Mouse (Mus musculus) embryonic facial prominence, embryonic 12.5 days (tissue): ENCODE measurements at regions not wholly inside any gene's neighbourhood (a gene's known extent, or its start where the extent isn't known, plus 50 kb on each side); places are given as distances from the start of the nearest gene placed in this dataset.

Experiments used
- ATAC-seq: fragments of 200-750 bp; cut with Nextera tagmentation; 2 replicates; pipeline ENCODE4 v1.8.0; 2017; ENCODE audit not compliant: insufficient number of reproducible peaks, insufficient read depth, low FRiP score, low TSS enrichment
- H3K27ac ChIP-seq: fragments of 300-500 bp; sonication (generic); 2 replicates; pipeline ENCODE4 v1.5.1; 2016; ENCODE audit warnings: mild to moderate bottlenecking
- H3K27me3 ChIP-seq: fragments of 300-500 bp; sonication (generic); 2 replicates; pipeline ENCODE4 v1.6.1; 2016; ENCODE audit warnings: mild to moderate bottlenecking, moderate library complexity
- H3K36me3 ChIP-seq: fragments of 300-500 bp; sonication (generic); 2 replicates; pipeline ENCODE4 v1.6.1; 2016; ENCODE audit warnings: mild to moderate bottlenecking
- H3K4me1 ChIP-seq: fragments of 300-500 bp; sonication (generic); 2 replicates; pipeline ENCODE4 v1.6.1; 2016
- H3K4me2 ChIP-seq: fragments of 300-500 bp; sonication (generic); replicated peaks from 2 replicates; pipeline ENCODE4 v1.6.1; 2016; ENCODE audit warnings: mild to moderate bottlenecking, moderate library complexity
- H3K4me3 ChIP-seq: fragments of 300-500 bp; sonication (generic); 2 replicates; pipeline ENCODE4 v1.5.1; 2016; ENCODE audit warnings: mild to moderate bottlenecking
- H3K9ac ChIP-seq: fragments of 300-500 bp; sonication (generic); 2 replicates; pipeline ENCODE4 v1.6.1; 2016; ENCODE audit warnings: mild to moderate bottlenecking, moderate library complexity
- H3K9me3 ChIP-seq: fragments of 300-500 bp; sonication (generic); 2 replicates; pipeline ENCODE4 v1.6.1; 2016; ENCODE audit warnings: mild to moderate bottlenecking, moderate library complexity
- WGBS: fragments of 180-500 bp; shearing (Covaris S2); methylation state at CpG from one replicate; pipeline ENCODE4 v1.1.7; 2016; 5-methylcytosine and 5-hydroxymethylcytosine counted together

DNA sequence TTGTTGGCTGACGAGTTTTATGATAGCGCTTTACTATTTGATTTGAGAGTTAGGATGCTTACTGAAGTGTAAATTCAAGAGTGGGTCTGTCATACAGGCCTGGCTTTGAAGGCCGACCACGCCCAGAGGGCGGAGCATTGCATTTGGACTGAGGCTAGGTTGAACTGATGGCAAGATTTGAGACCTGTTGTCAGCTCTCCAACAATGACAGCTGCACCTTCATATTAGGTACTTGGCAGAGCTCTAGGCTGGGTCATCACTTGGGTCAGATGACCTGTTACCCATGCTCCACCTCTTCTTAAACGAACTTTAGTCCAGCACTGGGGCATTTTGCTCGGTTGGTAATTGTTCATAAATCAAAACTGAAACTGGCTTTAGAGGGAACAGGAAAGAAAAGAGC lies 231.1 kb upstream of the Ptbp2 start:
- H3K4me1 ChIP-seq: no peaks in the 10 kb centered on the region
- H3K9ac ChIP-seq: no peak overlapping the region
- H3K4me3 ChIP-seq: no peak overlapping the region
- H3K27ac ChIP-seq: no peak overlapping the region
- no peak overlapping the region for H3K4me2 ChIP-seq
- no peak for ATAC-seq
- no peaks in the 10 kb centered on the region for H3K36me3 ChIP-seq
- H3K9me3 ChIP-seq: no peaks in the 10 kb centered on the region
- WGBS: 90% methylated on average over 7 of the region's 7 CpGs
- H3K27me3 ChIP-seq: no peaks in the 10 kb centered on the region

DNA sequence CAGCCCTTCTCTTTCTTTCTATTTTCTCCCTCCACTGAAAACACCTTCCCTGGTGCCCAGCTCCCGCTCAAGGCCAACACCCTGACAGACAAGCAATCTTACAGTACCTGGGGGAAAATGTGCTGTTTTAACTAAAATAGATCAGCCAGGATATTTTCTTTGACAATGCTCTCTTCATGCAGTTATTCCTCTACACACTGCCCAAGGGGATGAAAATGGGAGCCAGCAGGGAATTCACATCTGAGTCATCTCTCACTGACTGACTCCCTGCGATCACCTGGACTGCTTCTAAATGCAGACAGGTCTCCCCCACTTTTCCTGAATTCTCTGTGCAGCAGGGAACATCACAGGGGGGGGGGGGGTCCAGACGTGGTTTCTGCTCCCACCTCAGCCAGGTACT lies 227.6 kb upstream of the Ptbp2 start:
- Histone ChIP-seq H3K9me3 (no peaks in the 10 kb centered on the region), H3K4me2 (no peak overlapping the region), H3K4me1 (no peaks in the 10 kb centered on the region), H3K4me3 (no peak overlapping the region), H3K36me3 (no peaks in the 10 kb centered on the region), H3K27me3 (no peaks in the 10 kb centered on the region), H3K27ac (no peak overlapping the region), H3K9ac (no peak overlapping the region)
- 15% methylated on average over 3 of the region's 3 CpGs for WGBS
- no peak for ATAC-seq

DNA sequence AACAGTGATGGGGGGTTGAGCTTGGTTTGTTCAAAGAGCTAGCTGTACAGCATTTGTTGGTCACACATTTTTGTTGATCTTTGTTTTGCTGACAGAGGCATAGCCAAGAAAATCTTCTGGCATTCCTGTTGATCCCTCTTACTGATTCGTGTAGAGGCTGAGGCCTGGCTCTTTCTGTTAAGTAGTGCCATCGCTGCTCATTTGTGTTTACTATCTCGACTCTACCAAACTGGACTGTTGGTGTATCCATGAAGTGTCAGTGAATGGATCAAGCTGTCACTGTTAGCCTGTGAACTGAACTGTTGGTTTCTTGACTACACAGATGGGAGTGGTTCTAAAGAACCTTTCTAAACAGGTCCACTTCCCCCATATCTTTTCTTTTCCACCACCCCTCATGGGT lies 223.8 kb upstream of the Ptbp2 start:
- Histone ChIP-seq H3K4me2 (no peak overlapping the region), H3K27ac (no peak overlapping the region), H3K9ac (no peak overlapping the region), H3K9me3 (no peaks in the 10 kb centered on the region), H3K4me1 (no peaks in the 10 kb centered on the region), H3K27me3 (no peaks in the 10 kb centered on the region), H3K4me3 (no peak overlapping the region), H3K36me3 (no peaks in the 10 kb centered on the region)
- 85% methylated on average over 3 of the region's 3 CpGs for WGBS
- ATAC-seq: no peak

DNA sequence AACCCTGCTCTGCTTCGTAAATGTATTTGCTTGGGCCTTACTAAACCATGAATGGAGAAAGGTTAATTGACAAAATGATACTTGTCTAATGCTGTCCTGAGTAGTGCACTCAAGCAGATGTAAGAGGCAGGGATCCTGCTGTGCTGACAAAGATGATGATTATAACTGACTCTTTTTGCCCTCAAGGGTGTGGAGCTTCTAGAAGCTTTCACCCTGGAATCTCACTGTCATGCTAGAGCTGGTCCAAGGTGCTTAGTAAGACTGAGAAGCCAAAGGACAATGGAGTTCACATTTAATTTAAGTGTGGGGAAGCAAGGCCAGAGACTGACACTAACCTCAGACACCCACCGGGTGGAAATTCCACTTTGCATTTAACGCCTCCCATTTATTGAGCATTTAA lies 220.3 kb upstream of the Ptbp2 start:
- H3K36me3 ChIP-seq: no peaks in the 10 kb centered on the region
- ATAC-seq: no peak
- no peak overlapping the region for H3K9ac ChIP-seq
- no peaks in the 10 kb centered on the region for H3K9me3 ChIP-seq
- no peaks in the 10 kb centered on the region for H3K4me1 ChIP-seq
- no peak overlapping the region for H3K4me2 ChIP-seq
- H3K27ac ChIP-seq: no peak overlapping the region
- 79% methylated on average over 3 of the region's 3 CpGs for WGBS
- H3K4me3 ChIP-seq: no peak overlapping the region
- no peaks in the 10 kb centered on the region for H3K27me3 ChIP-seq

DNA sequence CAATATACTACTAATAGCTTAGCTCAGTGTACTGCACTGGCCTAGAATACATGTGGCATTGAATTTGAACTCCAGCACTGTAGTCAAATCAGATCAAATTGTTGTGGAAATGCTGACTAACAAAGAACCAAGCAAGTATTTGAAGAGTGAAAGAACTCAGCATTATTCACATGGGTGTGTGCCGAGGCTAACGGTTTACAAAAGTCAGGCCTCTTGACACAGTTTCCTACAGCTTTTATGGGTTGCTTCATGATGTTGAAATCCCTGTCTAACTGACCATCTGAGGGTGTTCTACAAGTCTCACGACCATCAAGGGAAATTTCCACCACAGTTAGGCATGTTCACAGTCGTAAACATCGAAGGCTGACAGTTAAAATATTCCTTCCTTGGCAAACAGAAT lies 216.0 kb upstream of the Ptbp2 start:
- H3K27ac ChIP-seq: no peak overlapping the region
- WGBS: 93% methylated on average over 5 of the region's 5 CpGs

DNA sequence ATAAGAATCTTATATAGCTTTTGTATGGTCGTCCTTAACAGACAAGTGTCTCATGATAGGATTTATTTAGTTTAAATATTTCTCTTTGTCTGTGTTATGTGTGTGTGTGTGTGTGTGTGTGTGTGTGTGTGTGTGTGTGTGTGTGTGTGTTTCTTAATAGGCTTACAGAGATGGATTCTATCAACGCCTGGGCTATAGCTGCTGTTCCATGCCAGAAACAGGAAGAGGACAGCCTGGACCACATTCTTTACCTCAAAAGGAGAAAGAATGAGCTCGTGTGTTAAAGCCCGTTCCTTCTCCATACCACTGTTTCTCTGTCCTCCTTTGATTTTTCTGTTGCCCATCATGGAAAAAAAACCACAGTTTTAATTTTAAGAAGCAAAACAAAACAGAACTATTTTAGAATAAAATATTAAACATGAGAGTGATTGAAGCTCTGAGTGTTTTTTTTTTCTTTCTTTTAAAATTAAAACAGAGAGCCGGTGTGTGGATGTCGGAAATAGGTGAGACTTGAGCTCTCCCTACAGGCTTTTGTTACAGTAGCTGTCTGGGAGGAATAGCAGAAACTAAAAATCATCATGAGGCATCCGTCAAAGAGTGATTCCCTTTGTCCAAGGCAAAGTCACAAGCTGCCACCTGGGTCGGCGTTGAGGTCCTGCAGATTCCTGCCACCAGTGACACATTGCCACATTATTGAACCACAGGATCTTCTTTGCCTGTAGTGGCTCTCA lies 212.2 kb upstream of the Ptbp2 start:
- 60% methylated on average over 8 of the region's 9 CpGs for WGBS
- Histone ChIP-seq H3K9ac (no peak overlapping the region), H3K4me3 (no peak overlapping the region), H3K4me2 (no peak overlapping the region), H3K9me3 (no peaks in the 10 kb centered on the region), H3K27ac (no peak overlapping the region), H3K36me3 (no peaks in the 10 kb centered on the region), H3K4me1 (no peaks in the 10 kb centered on the region), H3K27me3 (no peaks in the 10 kb centered on the region)
- ATAC-seq: no peak

More for the DNA sequence above, 216.0 kb upstream of the Ptbp2 start:
- Histone ChIP-seq H3K4me3 (no peak overlapping the region), H3K27me3 (no peaks in the 10 kb centered on the region), H3K4me1 (no peaks in the 10 kb centered on the region), H3K4me2 (no peak overlapping the region), H3K9me3 (no peaks in the 10 kb centered on the region), H3K9ac (no peak overlapping the region), H3K36me3 (no peaks in the 10 kb centered on the region)
- no peak for ATAC-seq

DNA sequence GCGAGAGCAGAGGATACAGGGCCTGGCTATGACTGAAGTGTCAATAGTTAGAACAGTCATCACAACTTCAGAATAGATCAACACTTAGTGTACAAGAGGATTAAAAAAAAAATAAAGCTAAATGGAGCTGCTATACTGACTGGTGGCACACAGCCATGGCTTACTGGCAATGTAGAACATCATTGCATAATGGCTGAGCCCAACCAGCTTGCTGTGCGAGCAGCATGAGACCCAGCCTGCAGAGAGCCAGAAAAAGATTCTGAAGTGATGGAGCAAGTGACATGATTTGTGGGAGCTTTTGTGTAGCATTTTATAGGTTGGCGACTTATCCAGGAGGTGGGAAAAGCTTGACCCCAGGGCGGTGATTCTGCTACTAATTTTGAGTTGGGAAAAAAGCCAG lies 211.5 kb upstream of the Ptbp2 start:
- no peaks in the 10 kb centered on the region for H3K4me1 ChIP-seq
- no peaks in the 10 kb centered on the region for H3K9me3 ChIP-seq
- ATAC-seq: no peak
- H3K27me3 ChIP-seq: no peaks in the 10 kb centered on the region
- no peak overlapping the region for H3K4me2 ChIP-seq
- H3K27ac ChIP-seq: no peak overlapping the region
- H3K36me3 ChIP-seq: no peaks in the 10 kb centered on the region
- WGBS: 67% methylated on average over 4 of the region's 4 CpGs
- H3K4me3 ChIP-seq: no peak overlapping the region
- H3K9ac ChIP-seq: no peak overlapping the region

DNA sequence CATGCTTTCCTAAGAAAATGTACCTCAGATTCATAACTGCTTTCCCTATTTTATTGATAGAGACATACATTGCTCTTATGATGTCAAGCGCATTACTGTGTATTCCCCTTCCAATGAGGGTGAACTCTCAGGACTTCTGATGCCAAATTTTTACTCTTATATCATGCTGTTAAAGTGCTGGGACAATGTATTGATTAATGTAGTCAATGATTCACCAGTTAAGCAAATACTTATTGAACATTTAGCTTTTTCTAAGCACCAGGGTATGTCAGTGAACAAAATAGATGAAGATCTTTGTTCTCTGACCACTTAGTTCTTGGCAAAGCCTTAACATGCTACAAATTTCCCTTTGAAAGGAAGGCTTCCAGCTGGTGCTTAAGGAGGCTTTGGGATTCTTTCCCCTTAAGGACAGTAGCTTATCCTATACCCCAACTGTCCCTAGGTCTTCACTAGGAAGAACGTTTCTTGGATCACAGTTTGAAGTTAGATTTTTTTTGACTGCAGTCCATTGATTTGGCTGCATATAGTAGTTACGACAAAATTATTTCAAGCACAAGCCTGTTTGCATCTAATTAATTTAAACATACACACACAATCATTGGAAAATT lies 203.1 kb upstream of the Ptbp2 start:
- Histone ChIP-seq H3K36me3 (no peaks in the 10 kb centered on the region), H3K4me3 (no peak overlapping the region), H3K9ac (no peak overlapping the region), H3K27ac (no peak overlapping the region), H3K4me1 (no peaks in the 10 kb centered on the region), H3K4me2 (no peak overlapping the region), H3K9me3 (no peaks in the 10 kb centered on the region), H3K27me3 (no peaks in the 10 kb centered on the region)
- 72% methylated on average over 3 of the region's 3 CpGs for WGBS
- no peak for ATAC-seq

DNA sequence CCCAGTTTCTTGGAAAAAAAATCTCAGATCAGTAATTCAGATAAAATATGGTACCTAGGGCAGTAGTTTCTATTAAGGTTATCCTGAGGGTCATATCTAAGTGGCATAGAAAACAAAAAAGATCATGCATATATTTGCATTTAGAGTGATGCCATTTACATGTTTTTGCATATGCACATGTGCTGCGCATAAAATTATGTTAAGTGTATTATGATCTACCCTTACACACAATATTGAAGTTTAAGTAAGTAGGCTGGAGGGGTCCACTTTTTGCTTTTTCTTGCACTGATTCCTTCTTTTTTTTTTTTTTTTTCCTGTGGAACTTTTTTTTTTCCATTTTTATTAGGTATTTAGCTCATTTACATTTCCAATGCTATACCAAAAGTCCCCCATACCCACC lies 193.1 kb upstream of the Ptbp2 start:
- Histone ChIP-seq H3K27me3 (no peaks in the 10 kb centered on the region), H3K27ac (no peak overlapping the region), H3K4me3 (no peak overlapping the region), H3K4me2 (no peak overlapping the region), H3K9ac (no peak overlapping the region), H3K4me1 (no peaks in the 10 kb centered on the region), H3K36me3 (no peaks in the 10 kb centered on the region), H3K9me3 (no peaks in the 10 kb centered on the region)
- 97% methylated on average over 1 of the region's 1 CpGs for WGBS
- ATAC-seq: no peak

DNA sequence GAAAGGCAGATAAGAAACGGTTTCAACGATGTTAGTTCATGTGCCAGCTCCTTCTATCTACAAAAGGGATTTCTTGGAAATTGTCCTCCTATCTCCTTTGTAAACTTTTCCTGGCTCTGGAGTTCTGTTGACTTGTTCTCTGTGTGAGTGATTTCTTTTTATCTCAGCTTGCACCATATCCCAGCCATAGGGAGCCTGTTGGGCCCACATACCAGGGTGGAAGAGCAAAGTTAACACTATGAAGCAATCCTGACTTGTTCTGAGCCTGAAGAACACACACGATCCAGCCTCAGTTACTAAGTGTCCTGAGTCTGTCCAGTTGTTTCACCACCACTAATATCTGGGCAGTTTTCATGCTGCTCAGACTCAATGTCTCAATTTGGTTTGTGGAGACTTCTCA lies 192.1 kb upstream of the Ptbp2 start:
- Histone ChIP-seq H3K4me1 (no peaks in the 10 kb centered on the region), H3K36me3 (no peaks in the 10 kb centered on the region), H3K9ac (no peak overlapping the region), H3K27me3 (no peaks in the 10 kb centered on the region), H3K27ac (no peak overlapping the region), H3K4me3 (no peak overlapping the region), H3K4me2 (no peak overlapping the region), H3K9me3 (no peaks in the 10 kb centered on the region)
- ATAC-seq: no peak
- WGBS: 89% methylated on average over 3 of the region's 3 CpGs

DNA sequence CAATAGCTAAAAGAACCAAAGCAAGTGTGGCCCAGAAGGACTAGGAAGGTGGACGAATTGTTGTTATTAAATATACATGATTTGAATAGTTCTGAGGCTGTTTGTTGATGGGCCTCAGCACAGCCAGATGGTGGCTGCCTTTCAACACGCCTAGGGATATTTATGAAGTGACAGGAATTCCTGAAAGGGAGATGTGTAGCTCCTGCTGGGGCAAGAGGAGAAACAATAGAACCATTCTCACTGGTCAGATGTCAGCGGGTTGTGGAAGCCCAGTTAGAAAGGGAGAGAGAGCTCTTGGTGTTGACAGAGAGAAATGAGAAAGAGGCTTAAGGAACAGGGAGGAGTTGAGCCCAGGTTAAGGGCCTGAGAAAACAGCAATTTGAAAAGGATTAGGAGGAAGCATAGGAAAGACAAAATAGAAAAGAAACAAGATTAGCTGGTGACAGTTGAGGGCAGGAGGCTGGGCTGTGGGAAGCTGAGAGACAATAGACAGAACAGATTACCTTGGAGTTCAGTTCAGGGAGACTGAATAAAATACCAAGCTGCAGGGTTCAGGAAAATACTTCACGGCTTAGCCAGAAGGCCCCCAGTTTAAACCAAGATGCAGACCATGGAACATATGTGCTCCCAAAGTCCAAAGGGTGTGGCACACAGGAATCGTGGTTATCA lies 174.7 kb upstream of the Ptbp2 start:
- 0 out of 2 replicates have a peak, but pooled peaks have one; percentile 28 for ATAC-seq
- Histone ChIP-seq H3K27ac (no peak overlapping the region), H3K9me3 (no peaks in the 10 kb centered on the region), H3K9ac (no peak overlapping the region), H3K4me1 (no peaks in the 10 kb centered on the region), H3K27me3 (no peaks in the 10 kb centered on the region), H3K4me3 (no peak overlapping the region), H3K4me2 (no peak overlapping the region), H3K36me3 (no peaks in the 10 kb centered on the region)
- WGBS: 17% methylated on average over 5 of the region's 5 CpGs

DNA sequence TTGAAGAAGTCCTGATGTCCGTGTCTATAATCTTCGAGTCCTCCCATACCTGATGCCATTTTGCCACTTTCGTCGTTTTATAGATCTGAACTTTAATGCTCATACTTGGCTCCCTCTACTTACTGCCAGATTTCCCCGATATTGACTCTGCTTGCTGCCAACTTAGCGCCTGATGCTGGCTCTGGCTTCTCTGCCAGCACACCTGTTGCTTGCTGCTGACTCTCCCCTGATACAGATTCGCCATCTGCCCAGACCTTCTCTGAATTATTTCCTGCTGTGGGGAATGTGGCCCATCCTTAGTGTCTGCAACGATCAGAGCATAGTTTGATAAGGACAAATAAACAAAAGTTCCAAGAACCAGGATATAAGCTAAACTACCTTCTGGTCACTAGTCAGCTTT lies 173.3 kb upstream of the Ptbp2 start:
- no peaks in the 10 kb centered on the region for H3K36me3 ChIP-seq
- ATAC-seq: no peak
- H3K4me1 ChIP-seq: no peaks in the 10 kb centered on the region
- H3K9ac ChIP-seq: no peak overlapping the region
- no peak overlapping the region for H3K27ac ChIP-seq
- H3K4me2 ChIP-seq: no peak overlapping the region
- no peaks in the 10 kb centered on the region for H3K9me3 ChIP-seq
- no peaks in the 10 kb centered on the region for H3K27me3 ChIP-seq
- WGBS: 84% methylated on average over 8 of the region's 8 CpGs
- no peak overlapping the region for H3K4me3 ChIP-seq
